Mouse (Mus musculus) embryo, embryonic 10.5 days (tissue): Measurements from ENCODE around the gene Mrps21.
"Not testable (repeated sequence)": the region's sequence is repeated elsewhere in the genome, so short reads cannot be mapped to it uniquely, and the experiment has no call there.

Experiments used
- DNase-seq: peaks from one replicate; pipeline ENCODE4 v3.0.0-alpha.2; 2015; ENCODE audit warnings: low spot score

Mrps21 gene

DNA sequence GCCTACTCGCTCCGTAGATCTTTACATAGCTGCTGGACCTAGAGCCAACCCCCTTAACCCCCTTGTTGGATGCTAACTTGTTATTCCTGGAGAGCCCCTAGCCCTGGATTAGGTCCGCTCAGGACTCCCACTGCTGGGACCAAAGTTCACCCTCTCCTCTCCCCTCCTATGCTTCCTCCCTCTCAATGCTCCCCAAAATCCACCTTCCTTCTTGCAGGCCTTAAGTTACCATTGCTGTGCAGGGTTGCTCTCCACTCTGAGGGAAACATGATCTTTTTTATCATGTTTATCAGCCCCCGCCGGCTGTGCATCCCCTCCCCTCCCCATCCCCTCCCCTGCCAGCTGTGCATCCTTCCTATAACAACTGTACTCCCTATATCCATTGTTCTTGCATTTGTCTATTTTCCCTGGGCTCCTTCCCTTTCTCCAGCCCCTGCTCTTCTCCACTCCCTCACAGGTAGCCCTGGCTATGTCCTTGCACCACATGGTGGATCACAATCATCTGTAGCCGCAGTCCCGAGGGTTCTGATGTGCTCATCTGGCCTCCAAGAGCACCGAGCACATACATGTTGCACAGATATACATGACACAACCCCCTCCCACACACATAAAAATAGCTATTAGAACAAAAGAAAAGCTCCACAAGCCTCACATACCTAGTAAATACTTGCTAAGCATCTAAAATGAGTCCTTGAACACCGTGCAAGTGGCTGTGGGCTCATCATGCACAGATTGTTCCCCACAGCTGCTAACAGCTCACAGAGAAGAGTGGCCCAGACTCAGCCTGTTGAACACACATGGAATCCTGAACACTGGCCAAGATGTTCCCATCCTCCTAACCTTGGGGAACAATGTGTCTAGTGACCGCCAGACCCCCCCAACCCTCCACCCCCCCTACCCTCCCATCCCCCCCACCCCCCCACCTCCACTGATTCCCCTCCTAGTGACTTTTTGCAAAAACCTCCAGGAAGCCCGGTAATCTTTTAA lies 21.0 kb upstream of the Mrps21 start:
- peak; percentile 37 for DNase-seq

DNA sequence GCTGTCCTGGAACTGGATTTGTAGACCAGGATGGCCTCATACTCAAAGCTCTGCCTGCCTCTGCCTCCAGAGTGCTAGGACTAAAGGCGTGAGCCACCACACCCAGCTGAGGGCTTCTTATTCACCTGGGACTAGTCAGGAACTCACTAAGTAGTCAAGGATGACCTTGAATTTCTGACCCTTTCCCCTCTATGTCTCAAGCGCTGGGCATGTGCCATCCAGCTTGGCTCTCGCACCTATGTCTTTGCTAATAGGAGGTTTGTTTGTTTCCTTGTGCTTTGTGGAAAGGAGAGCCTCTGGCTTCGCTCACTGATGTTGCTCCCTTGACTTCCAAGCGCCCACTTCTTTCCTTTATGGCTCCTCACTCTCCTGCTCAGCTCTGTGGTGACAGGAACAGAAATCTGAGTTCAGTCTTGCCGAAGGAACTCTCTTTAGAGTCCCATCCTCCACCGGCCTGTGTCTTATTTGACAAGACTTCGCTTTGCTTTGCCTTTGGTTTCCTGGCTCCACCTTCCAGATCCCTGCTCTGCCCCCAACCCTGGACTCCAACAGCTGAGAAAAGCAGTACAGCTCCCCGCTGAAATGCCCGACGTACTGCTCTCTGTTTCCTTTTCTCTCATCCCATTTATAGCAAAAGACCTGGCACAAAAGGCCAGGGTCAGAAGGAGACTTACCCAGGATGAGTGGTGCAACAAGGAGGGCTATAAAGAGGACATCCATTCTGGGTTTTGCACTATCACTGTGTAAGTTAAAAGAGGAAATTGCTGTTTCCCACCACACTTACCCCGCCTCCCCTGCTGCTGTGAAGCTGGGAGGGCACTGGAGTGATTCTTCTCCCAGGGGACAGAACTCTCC lies 20.1 kb upstream of the Mrps21 start, which contains the start of gene BC028528:
Gene BC028528, minus strand, starts transcription at position 795 of the 855 bp plus-strand sequence.
- DNase-seq, result peak; percentile 66

DNA sequence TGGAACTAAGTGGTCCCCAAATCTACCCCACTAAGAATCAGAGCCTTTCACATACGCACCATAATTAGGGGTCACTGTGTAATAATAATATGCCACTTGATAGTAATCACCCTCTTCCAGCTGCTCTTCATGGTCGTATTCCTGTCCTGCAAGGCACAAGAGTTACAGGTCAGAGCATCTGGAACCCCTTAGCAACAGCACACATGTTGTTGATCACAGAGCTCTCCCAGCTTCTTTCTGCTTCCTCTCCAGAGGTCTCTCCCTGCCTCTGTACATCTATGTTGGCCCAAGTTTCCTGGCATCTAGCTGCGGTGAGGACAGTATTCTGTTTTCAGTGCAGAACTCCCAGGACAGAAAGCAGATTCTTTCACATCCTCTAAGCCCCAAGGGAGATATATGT lies 18.3 kb upstream of the Mrps21 start:
- DNase-seq, result peak; percentile 56

GRCm38 (mm10) chr3:95887596-95887995 lies 16.3 kb upstream of the Mrps21 start:
- no peak for DNase-seq

- DNase-seq, result no peak
These were observed 13.1 kb upstream of the Mrps21 start for GRCm38 (mm10) chr3:95884400-95884799.

- DNase-seq, result peak; percentile 89
These were observed 11.6 kb upstream of the Mrps21 start for GRCm38 (mm10) chr3:95882816-95883425.

- DNase-seq, result peak; percentile 97
These were observed 10.9 kb upstream of the Mrps21 start, which contains the start of gene Ciart for GRCm38 (mm10) chr3:95881979-95882815. Gene Ciart, minus strand, starts transcription at chr3:95882251.

GRCm38 (mm10) chr3:95879063-95879462 lies 7.7 kb upstream of the Mrps21 start:
- no peak for DNase-seq

GRCm38 (mm10) chr3:95872048-95872447 lies 729 bp upstream of the Mrps21 start:
- no peak for DNase-seq

DNA sequence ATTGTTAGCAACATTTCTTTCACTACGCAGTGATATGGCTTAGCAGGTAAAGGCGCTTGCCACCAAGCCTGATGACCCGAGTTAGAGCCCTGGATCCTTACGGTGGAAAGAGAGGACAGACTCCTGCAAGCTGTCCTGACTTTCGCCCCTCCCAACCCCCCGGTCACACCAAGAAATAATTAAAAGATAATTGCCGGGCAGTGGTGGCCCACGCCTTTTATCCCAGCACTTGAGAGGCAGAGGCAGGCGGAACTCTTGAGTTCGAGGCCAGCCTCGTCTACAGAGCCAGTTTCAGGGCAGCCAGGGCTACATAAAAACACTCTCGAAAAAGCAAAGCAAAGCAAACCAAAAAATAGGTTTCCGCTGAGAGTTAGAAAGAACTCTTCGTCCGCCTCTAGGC lies 343 bp downstream of the Mrps21 start:
- no peak for DNase-seq

- no peak for DNase-seq
These were observed 3.9 kb downstream of the Mrps21 start for GRCm38 (mm10) chr3:95867408-95867807.

DNA sequence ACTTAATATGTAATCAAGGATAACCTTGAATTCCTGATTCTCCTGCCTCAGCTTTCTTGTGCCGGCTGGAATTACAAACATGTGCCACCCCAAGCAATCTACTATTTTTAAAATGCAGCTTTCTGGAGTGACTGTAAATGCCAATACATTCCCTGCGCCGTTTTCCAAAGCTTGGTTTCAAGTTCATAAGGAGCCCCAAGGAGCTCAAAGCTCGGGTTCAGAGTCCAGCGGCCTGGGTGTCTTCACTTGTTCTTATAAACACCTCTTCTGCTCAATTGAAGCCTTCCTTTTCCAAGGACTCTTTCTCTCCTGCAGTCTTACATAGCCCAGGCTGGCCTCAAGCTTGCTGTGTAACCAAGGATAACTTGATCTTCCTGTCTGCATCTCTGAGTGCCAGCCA lies 5.2 kb downstream of the Mrps21 start:
- no peak for DNase-seq

- no peak for DNase-seq
These were observed 5.7 kb downstream of the Mrps21 start for GRCm38 (mm10) chr3:95865571-95865970.

DNA sequence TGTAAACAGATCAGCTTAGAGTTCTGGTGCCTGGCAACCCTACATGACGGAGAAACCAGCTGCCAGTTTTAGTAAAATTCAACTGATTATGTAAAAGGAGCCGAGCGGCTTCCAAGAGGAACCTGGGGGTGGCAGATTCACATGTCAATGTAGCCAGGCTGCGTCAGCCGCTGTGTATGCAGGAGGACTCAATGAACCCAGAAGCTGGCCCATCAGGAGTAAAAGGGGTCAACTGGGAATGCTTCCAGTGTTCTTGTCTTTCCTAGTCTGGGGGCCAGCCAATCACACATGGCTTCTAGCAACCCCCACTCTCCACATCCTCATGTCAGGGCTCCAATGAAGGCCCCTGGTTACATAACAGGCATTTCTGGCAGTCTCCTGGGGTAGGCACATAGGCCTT lies 6.3 kb downstream of the Mrps21 start:
- DNase-seq, result no peak

DNA sequence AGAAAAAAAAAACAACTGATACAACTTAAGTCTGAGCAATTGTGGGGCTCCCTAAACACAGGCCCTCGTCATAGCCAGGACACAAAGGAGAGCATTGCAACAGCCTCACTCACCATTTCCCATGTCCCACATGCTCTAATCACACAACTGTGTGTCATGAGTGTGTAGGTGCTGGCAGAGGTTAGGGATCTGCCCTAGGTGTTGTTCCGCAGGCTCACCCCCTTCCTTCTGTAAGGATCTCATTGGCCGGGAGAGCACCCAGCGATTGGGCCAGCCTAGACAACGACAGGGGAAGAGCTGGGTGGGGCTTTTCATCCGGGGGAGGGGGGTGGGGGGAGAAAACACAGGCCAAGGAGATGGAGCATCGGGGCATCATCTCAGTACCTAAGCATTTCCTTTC lies 7.7 kb downstream of the Mrps21 start:
- DNase-seq, result no peak

DNA sequence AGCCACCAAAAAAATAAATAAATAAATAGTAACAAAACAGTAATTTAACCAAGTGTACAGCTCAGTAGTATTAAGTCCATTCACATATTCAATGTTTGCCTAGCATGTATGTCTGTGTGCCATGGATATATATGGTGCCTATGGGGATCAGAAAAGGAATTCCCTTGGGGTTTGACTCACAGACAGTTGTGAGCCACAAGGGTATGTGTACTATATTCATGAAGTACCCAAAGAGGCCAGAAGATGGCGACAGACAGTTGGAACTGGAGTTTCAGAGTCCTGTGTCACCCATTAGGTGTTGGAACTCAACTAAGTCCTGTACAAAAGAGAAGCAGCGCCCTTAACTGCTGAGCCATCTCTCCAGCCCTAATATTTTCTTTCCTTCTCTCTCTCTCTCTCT lies 9.5 kb downstream of the Mrps21 start:
- DNase-seq, result peak; percentile 91

DNA sequence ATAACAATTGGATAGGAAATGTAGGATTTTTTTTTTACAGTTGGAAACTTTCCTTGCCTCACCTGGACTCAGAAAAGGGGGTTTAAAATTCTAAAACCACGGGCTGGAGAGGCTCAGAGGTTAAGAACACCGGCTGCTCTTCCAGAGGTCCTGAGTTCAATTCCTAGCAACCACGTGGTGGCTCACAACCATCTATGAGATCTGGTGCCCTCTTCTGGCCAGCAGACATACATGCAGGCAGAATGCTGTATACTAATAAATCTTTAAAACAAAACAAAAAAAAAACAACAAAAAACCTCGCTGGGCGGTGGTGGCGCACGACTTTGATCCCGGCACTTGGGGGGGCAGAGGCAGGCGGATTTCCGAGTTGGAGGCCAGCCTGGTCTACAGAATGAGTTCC lies 10.1 kb downstream of the Mrps21 start:
- DNase-seq, result peak; percentile 8

DNA sequence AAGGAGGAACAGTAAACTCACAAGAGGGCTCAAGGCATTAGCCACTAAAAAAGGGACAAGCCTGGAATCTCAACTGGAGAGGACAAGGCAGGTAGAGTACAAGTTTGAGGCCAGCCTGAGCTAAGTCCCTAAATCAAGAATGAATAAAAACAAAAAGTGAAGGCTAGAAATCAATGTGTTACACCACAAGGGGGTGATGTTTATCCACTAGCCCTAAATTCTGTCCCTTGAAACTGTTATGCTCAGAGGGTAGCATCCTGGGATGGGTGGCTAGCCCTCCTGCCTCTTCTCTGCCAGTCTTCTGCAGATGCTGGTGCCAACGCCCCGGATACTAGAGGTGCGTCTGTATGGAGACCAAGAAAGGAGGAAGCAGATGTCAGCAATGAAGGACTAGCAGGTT lies 11.0 kb downstream of the Mrps21 start:
- DNase-seq, result peak; percentile 26

GRCm38 (mm10) chr3:95858278-95858677 lies 13.0 kb downstream of the Mrps21 start:
- DNase-seq, result not testable (repeated sequence)

DNA sequence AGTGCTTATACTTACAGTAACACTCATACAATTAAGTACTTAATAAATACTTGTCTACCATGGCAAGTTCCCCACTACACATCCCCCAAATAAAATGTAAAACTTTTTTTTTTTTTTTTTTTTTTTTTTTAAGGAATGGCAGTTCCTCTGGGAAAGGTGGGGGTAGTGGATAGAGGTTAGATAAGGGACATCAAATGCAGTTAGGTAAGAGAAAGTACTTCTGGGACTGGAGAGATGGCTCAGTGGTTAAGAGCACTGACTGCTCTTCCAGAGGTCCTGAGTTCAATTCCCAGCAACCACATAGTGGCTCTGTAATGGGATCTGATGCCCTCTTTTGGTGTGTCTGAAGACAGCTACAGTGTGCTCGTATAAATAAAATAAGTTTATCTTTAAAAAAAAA lies 14.3 kb downstream of the Mrps21 start:
- not testable (repeated sequence) for DNase-seq

- DNase-seq, result no peak
These were observed 15.2 kb downstream of the Mrps21 start for GRCm38 (mm10) chr3:95856115-95856514.
